Mouse (Mus musculus) frontal cortex, adult (tissue): ENCODE data around the gene Chchd1.

ENCODE experiments used
- ATAC-seq: cut with Nextera tagmentation; 2 replicates; pipeline ENCODE4 v1.9.2; 2017; ENCODE audit warnings: mild to moderate bottlenecking, moderate library complexity, mixed read lengths; ENCODE audit not compliant: low TSS enrichment

Gene Chchd1

GRCm38 (mm10) chr14:20725660-20726339 lies 23.0 kb downstream of the Chchd1 start:
- no peak for ATAC-seq

GRCm38 (mm10) chr14:20729871-20730270 lies 27.1 kb downstream of the Chchd1 start:
- no peak for ATAC-seq

- no peak for ATAC-seq
Measured at GRCm38 (mm10) chr14:20730853-20731602, 28.2 kb downstream of the Chchd1 start.

- no peak for ATAC-seq
Measured at GRCm38 (mm10) chr14:20733041-20733951, 30.5 kb downstream of the Chchd1 start.

- peak; percentile 82 for ATAC-seq
Measured at GRCm38 (mm10) chr14:20733952-20734774, 31.4 kb downstream of the Chchd1 start, which contains the start of gene Ndst2. Ndst2 (minus strand) TSS chr14:20734562.

GRCm38 (mm10) chr14:20735052-20735451 lies 32.2 kb downstream of the Chchd1 start:
- no peak for ATAC-seq

GRCm38 (mm10) chr14:20735892-20736390 lies 33.1 kb downstream of the Chchd1 start:
- no peak for ATAC-seq

- ATAC-seq: 0 out of 2 replicates have a peak, but pooled peaks have one; percentile 7
Measured at GRCm38 (mm10) chr14:20737306-20737705, 34.5 kb downstream of the Chchd1 start.

- ATAC-seq: no peak
Measured at GRCm38 (mm10) chr14:20738511-20738910, 35.7 kb downstream of the Chchd1 start.

- no peak for ATAC-seq
Measured at GRCm38 (mm10) chr14:20741301-20741700, 38.5 kb downstream of the Chchd1 start.

GRCm38 (mm10) chr14:20743614-20744013 lies 40.8 kb downstream of the Chchd1 start:
- ATAC-seq: no peak

- peak; percentile 53 for ATAC-seq
Measured at GRCm38 (mm10) chr14:20746935-20747334, 44.1 kb downstream of the Chchd1 start.

GRCm38 (mm10) chr14:20748388-20748787 lies 45.6 kb downstream of the Chchd1 start:
- ATAC-seq: peak; percentile 18; the same call in 1 of the 2 replicates

GRCm38 (mm10) chr14:20749494-20750051 lies 46.8 kb downstream of the Chchd1 start:
- ATAC-seq: no peak

- no peak for ATAC-seq
Measured at GRCm38 (mm10) chr14:20750503-20750902, 47.7 kb downstream of the Chchd1 start.

GRCm38 (mm10) chr14:20753792-20754191 lies 51.0 kb downstream of the Chchd1 start:
- no peak for ATAC-seq
